Mouse (Mus musculus): ENCODE data around the gene Hoxa10. TPM values are rescaled to one million over a fixed set of nuclear protein-coding genes. Genes with fewer than 3 reads are reported as not detected.

Hoxa10 gene
- total and polyA plus RNA-seq, 3 experiments = 0.05 TPM; not detected in 2

- Histone ChIP-seq H3K4me1 (ENCODE audit: insufficient read depth, low read depth, low read length) (no peaks in the 10 kb centered on the region), H3K4me3 (ENCODE audit: low read depth, low read length) (no peak overlapping the region), H3K27me3 (ENCODE audit: insufficient read depth, low read length) (peaks cover 40% of the 10 kb centered on the region), H3K36me3 (replicated peaks) (no peaks in the 10 kb centered on the region), H3K9me3 (replicated peaks) (no peaks in the 10 kb centered on the region)
- DNase-seq (ENCODE audit: low spot score) (no peak), ATAC-seq (ENCODE audit: extremely low read depth, insufficient number of reproducible peaks, low FRiP score, poor library complexity, severe bottlenecking) (no peak)
- TF ChIP-seq TAL1 (conservative IDR thresholded peaks at IDR 0.05; ENCODE audit: low read depth, low read length) = no peak
- no peak for TF ChIP-seq GATA2 (IDR thresholded peaks at IDR 0.05; ENCODE audit: borderline replicate concordance, low read depth, low read length)
- no peak for TF ChIP-seq CTCF (IDR thresholded peaks at IDR 0.05; ENCODE audit: low read depth, low read length)
- no peak for TF ChIP-seq GATA1 (IDR thresholded peaks at IDR 0.05; ENCODE audit: borderline replicate concordance, low read length)
- TF ChIP-seq POLR2AphosphoS5 (IDR thresholded peaks at IDR 0.05; ENCODE audit: insufficient replicate concordance, low read depth, low read length) = no peak
Measured at GRCm38 (mm10) chr6:52243681-52244121, 3.0 kb upstream of the Hoxa10 start.

- ATAC-seq (ENCODE audit: extremely low read depth, insufficient number of reproducible peaks, low FRiP score, poor library complexity, severe bottlenecking) = no peak
- H3K9me3 ChIP-seq (replicated peaks) = no peaks in the 10 kb centered on the region
- H3K4me3 ChIP-seq (ENCODE audit: low read depth, low read length) = no peak overlapping the region
- H3K36me3 ChIP-seq (replicated peaks) = no peaks in the 10 kb centered on the region
- DNase-seq (ENCODE audit: low spot score) = no peak
- TF ChIP-seq TAL1 (conservative IDR thresholded peaks at IDR 0.05; ENCODE audit: low read depth, low read length) (no peak), CTCF (IDR thresholded peaks at IDR 0.05; ENCODE audit: low read depth, low read length) (no peak), POLR2AphosphoS5 (IDR thresholded peaks at IDR 0.05; ENCODE audit: insufficient replicate concordance, low read depth, low read length) (no peak), GATA2 (IDR thresholded peaks at IDR 0.05; ENCODE audit: borderline replicate concordance, low read depth, low read length) (no peak), GATA1 (IDR thresholded peaks at IDR 0.05; ENCODE audit: borderline replicate concordance, low read length) (no peak)
- peaks cover 33% of the 10 kb centered on the region for H3K27me3 ChIP-seq (ENCODE audit: insufficient read depth, low read length)
- no peaks in the 10 kb centered on the region for H3K4me1 ChIP-seq (ENCODE audit: insufficient read depth, low read depth, low read length)
Measured at GRCm38 (mm10) chr6:52242801-52243332, 2.2 kb upstream of the Hoxa10 start.

- Histone ChIP-seq H3K4me1 (ENCODE audit: insufficient read depth, low read depth, low read length) (no peaks in the 10 kb centered on the region), H3K36me3 (replicated peaks) (no peaks in the 10 kb centered on the region), H3K27me3 (ENCODE audit: insufficient read depth, low read length) (peaks cover 27% of the 10 kb centered on the region), H3K9me3 (replicated peaks) (no peaks in the 10 kb centered on the region), H3K4me3 (ENCODE audit: low read depth, low read length) (no peak overlapping the region)
- no peak for DNase-seq (ENCODE audit: low spot score)
- ATAC-seq (ENCODE audit: extremely low read depth, insufficient number of reproducible peaks, low FRiP score, poor library complexity, severe bottlenecking) = no peak
- TF ChIP-seq GATA2 (IDR thresholded peaks at IDR 0.05; ENCODE audit: borderline replicate concordance, low read depth, low read length) (no peak), POLR2AphosphoS5 (IDR thresholded peaks at IDR 0.05; ENCODE audit: insufficient replicate concordance, low read depth, low read length) (no peak), CTCF (IDR thresholded peaks at IDR 0.05; ENCODE audit: low read depth, low read length) (no peak), GATA1 (IDR thresholded peaks at IDR 0.05; ENCODE audit: borderline replicate concordance, low read length) (no peak), TAL1 (conservative IDR thresholded peaks at IDR 0.05; ENCODE audit: low read depth, low read length) (no peak)
Measured at GRCm38 (mm10) chr6:52241001-52241621, 457 bp upstream of the Hoxa10 start.

GRCm38 (mm10) chr6:52239625-52240388 lies 847 bp downstream of the Hoxa10 start:
- Histone ChIP-seq H3K4me3 (ENCODE audit: low read depth, low read length) (no peak overlapping the region), H3K36me3 (replicated peaks) (no peaks in the 10 kb centered on the region), H3K27me3 (ENCODE audit: insufficient read depth, low read length) (peaks cover 22% of the 10 kb centered on the region), H3K9me3 (replicated peaks) (0 out of 2 replicates have a peak, but pooled peaks cover under 1% of the 10 kb centered on the region), H3K4me1 (ENCODE audit: insufficient read depth, low read depth, low read length) (no peaks in the 10 kb centered on the region)
- TF ChIP-seq GATA2 (IDR thresholded peaks at IDR 0.05; ENCODE audit: borderline replicate concordance, low read depth, low read length) = no peak
- TF ChIP-seq TAL1 (conservative IDR thresholded peaks at IDR 0.05; ENCODE audit: low read depth, low read length) = no peak
- ATAC-seq (ENCODE audit: extremely low read depth, insufficient number of reproducible peaks, low FRiP score, poor library complexity, severe bottlenecking) (no peak), DNase-seq (ENCODE audit: low spot score) (no peak)

- Histone ChIP-seq H3K4me3 (ENCODE audit: low read depth, low read length) (no peak overlapping the region), H3K36me3 (replicated peaks) (no peaks in the 10 kb centered on the region), H3K9me3 (replicated peaks) (peaks cover 8% of the 10 kb centered on the region), H3K27me3 (ENCODE audit: insufficient read depth, low read length) (peaks cover 27% of the 10 kb centered on the region), H3K4me1 (ENCODE audit: insufficient read depth, low read depth, low read length) (no peaks in the 10 kb centered on the region)
- no peak for ATAC-seq (ENCODE audit: extremely low read depth, insufficient number of reproducible peaks, low FRiP score, poor library complexity, severe bottlenecking)
- no peak for DNase-seq (ENCODE audit: low spot score)
- no peak for TF ChIP-seq CTCF (IDR thresholded peaks at IDR 0.05; ENCODE audit: low read depth, low read length)
Measured at GRCm38 (mm10) chr6:52238976-52239375, 1.7 kb downstream of the Hoxa10 start.

GRCm38 (mm10) chr6:52238155-52238545 lies 2.5 kb downstream of the Hoxa10 start:
- DNase-seq (ENCODE audit: low spot score) = no peak

More at GRCm38 (mm10) chr6:52238155-52238545, 2.5 kb downstream of the Hoxa10 start:
- peaks cover 12% of the 10 kb centered on the region for H3K9me3 ChIP-seq (replicated peaks)
- no peak for ATAC-seq (ENCODE audit: extremely low read depth, insufficient number of reproducible peaks, low FRiP score, poor library complexity, severe bottlenecking)
- no peaks in the 10 kb centered on the region for H3K36me3 ChIP-seq (replicated peaks)
- TF ChIP-seq GATA2 (IDR thresholded peaks at IDR 0.05; ENCODE audit: borderline replicate concordance, low read depth, low read length) (no peak), TAL1 (conservative IDR thresholded peaks at IDR 0.05; ENCODE audit: low read depth, low read length) (no peak), CTCF (IDR thresholded peaks at IDR 0.05; ENCODE audit: low read depth, low read length) (no peak), GATA1 (IDR thresholded peaks at IDR 0.05; ENCODE audit: borderline replicate concordance, low read length) (no peak), POLR2AphosphoS5 (IDR thresholded peaks at IDR 0.05; ENCODE audit: insufficient replicate concordance, low read depth, low read length) (no peak)
- H3K27me3 ChIP-seq (ENCODE audit: insufficient read depth, low read length) = peaks cover 31% of the 10 kb centered on the region
- H3K4me1 ChIP-seq (ENCODE audit: insufficient read depth, low read depth, low read length) = no peaks in the 10 kb centered on the region
- no peak overlapping the region for H3K4me3 ChIP-seq (ENCODE audit: low read depth, low read length)
